In the genomic region with DNA sequence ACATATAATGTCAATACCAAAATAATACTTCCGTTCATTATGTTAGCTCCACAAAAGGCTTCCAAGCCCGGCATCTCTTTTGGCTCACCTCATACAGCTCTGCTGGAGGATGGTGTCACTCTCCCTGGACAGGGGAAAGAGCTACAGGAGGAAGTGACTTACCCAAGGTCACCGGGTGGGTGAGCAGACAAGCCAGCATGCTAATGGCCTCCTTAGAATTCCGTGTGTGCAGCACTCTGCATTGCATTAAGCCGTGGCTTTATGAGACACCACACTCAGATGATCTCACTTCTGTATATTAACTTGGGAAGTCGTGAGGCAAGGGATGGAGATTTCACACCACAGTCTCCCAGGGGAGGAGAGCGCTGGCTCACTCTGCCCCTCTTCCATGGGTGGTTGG, we compare ENCODE assay signal across 23 mouse cellular contexts.
DNase-seq lines count a peak whose midpoint lies in the region; ATAC-seq lines count a peak whose summit lies in the region.
"Had no signal": no experiment of that assay in that cellular context is flagged by ENCODE, and none has a peak within 500 bp of the region (broad histone marks: within the 10 kb centered on the region; RNA-seq: fewer than 3 reads in every experiment).

No protein-coding gene starts in this region.

- DNase-seq in frontal cortex, postnatal 25 days (ENCODE audit: low spot score in 2 of 2) = no peak
- no peak for DNase-seq in lung, postnatal 14 days
- peak; percentile 30 for DNase-seq in ZHBTc4 (ENCODE audit: low read depth, low spot score)
- no peak for DNase-seq in urinary bladder, adult 18-20 months (ENCODE audit: low spot score in 2 of 2)
- no peak for DNase-seq in midbrain, embryonic 10.5 days (ENCODE audit: low spot score)
- DNase-seq: cerebellum, adult 11 months; cerebellum, postnatal 10 days; gastrocnemius, postnatal 10 days; layer of hippocampus, adult 9-11 months; liver, postnatal 0 days; retina, postnatal 1 day; right cerebral cortex, postnatal 14 days had no signal

- no peak overlapping the region for H3K4me3 ChIP-seq in lung, embryonic 16.5 days (ENCODE audit: low read length)
- no peak overlapping the region for H3K4me3 ChIP-seq in midbrain, embryonic 10.5 days
- H3K4me3 ChIP-seq: erythroblast, embryonic 14.5 days; hindbrain, embryonic 10.5 days; intestine, embryonic 15.5 days; liver, embryonic 12.5 days; midbrain, embryonic 15.5 days had no signal

- no peak overlapping the region for H3K4me2 ChIP-seq in lung, embryonic 16.5 days (ENCODE audit: low read depth, low read length)
- H3K4me2 ChIP-seq: intestine, embryonic 15.5 days; liver, embryonic 12.5 days; midbrain, embryonic 15.5 days had no signal

- no peaks in the 10 kb centered on the region for H3K27me3 ChIP-seq in lung, embryonic 16.5 days (ENCODE audit: control insufficient read depth, insufficient read depth, low read depth, low read length)
- no peaks in the 10 kb centered on the region for H3K27me3 ChIP-seq in midbrain, embryonic 10.5 days (ENCODE audit: low read depth, poor library complexity, severe bottlenecking)
- H3K27me3 ChIP-seq: intestine, embryonic 15.5 days; liver, embryonic 12.5 days; midbrain, embryonic 15.5 days had no signal

- H3K9me3 ChIP-seq in lung, embryonic 16.5 days (ENCODE audit: control insufficient read depth, low read length) = no peaks in the 10 kb centered on the region
- H3K9me3 ChIP-seq in midbrain, embryonic 10.5 days (replicated peaks) = peaks cover 10% of the 10 kb centered on the region; the same call in 1 of the 2 replicates
- H3K9me3 ChIP-seq: intestine, embryonic 15.5 days; liver, embryonic 12.5 days; midbrain, embryonic 15.5 days had no signal

- peaks cover 9% of the 10 kb centered on the region for H3K4me1 ChIP-seq in lung, embryonic 16.5 days (replicated peaks; ENCODE audit: control insufficient read depth, insufficient read depth, low read length)
- H3K4me1 ChIP-seq in midbrain, embryonic 10.5 days = peaks cover 5% of the 10 kb centered on the region
- H3K4me1 ChIP-seq: intestine, embryonic 15.5 days had no signal

- H3K27ac ChIP-seq in lung, embryonic 16.5 days (ENCODE audit: low read length) = no peak overlapping the region
- no peak overlapping the region for H3K27ac ChIP-seq in midbrain, embryonic 10.5 days (replicated peaks)
- H3K27ac ChIP-seq: hindbrain, embryonic 10.5 days; intestine, embryonic 15.5 days; liver, embryonic 12.5 days; macrophage; midbrain, embryonic 15.5 days had no signal

- ATAC-seq in frontal cortex, adult (ENCODE audit: low TSS enrichment) = peak; percentile 21; the same call in 1 of the 2 replicates
- peak; percentile 17; the same call in 1 of the 2 replicates for ATAC-seq in lung, embryonic 16.5 days (ENCODE audit: low read depth)
- ATAC-seq: forebrain, embryonic 16.5 days; hindbrain, embryonic 16.5 days; intestine, embryonic 15.5 days; liver, embryonic 12.5 days; liver, postnatal 0 days; lung, postnatal 0 days; midbrain, embryonic 15.5 days had no signal

- H3K36me3 ChIP-seq in lung, embryonic 16.5 days (ENCODE audit: control insufficient read depth, insufficient read depth, low read length) = no peaks in the 10 kb centered on the region
- H3K36me3 ChIP-seq in midbrain, embryonic 10.5 days = peaks cover 29% of the 10 kb centered on the region
- H3K36me3 ChIP-seq: intestine, embryonic 15.5 days; liver, embryonic 12.5 days; midbrain, embryonic 15.5 days had no signal

- WGBS in lung, embryonic 16.5 days = 74% methylated on average over 7 of the region's 7 CpGs
- 89% methylated on average over 7 of the region's 7 CpGs for WGBS in midbrain, embryonic 10.5 days

- H3K9ac ChIP-seq in lung, embryonic 16.5 days (ENCODE audit: low read length) = no peak overlapping the region
- H3K9ac ChIP-seq: intestine, embryonic 15.5 days; liver, embryonic 12.5 days; liver, postnatal 0 days; midbrain, embryonic 15.5 days had no signal
